Mouse (Mus musculus) hindbrain, embryonic 16.5 days (tissue): ENCODE measurements at regions not wholly inside any gene's neighbourhood (a gene's known extent, or its start where the extent isn't known, plus 50 kb on each side); places are given as distances from the start of the nearest gene placed in this dataset.
A peak's percentile ranks its signal among the peaks of the same experiment; 100 is the strongest.

Experiments
- ATAC-seq: fragments of 200-750 bp; cut with Nextera tagmentation; 2 replicates; pipeline ENCODE4 v1.8.0; 2017; ENCODE audit warnings: moderate TSS enrichment, moderate library complexity
- H3K27ac ChIP-seq: fragments of 300-500 bp; sonication (generic); 2 replicates; pipeline ENCODE4 v1.5.1; 2014; ENCODE audit warnings: low read depth, mild to moderate bottlenecking, control low read depth, low read length, moderate library complexity
- H3K27me3 ChIP-seq: fragments of 300-500 bp; sonication (generic); replicated peaks from 2 replicates; pipeline ENCODE4 v1.6.1; 2014; ENCODE audit warnings: low read length; ENCODE audit not compliant: control insufficient read depth, insufficient read depth
- H3K36me3 ChIP-seq: fragments of 300-500 bp; sonication (generic); 2 replicates; pipeline ENCODE4 v1.6.1; 2014; ENCODE audit warnings: mild to moderate bottlenecking, low read length, moderate library complexity, mixed read lengths; ENCODE audit not compliant: control insufficient read depth, insufficient read depth
- H3K4me1 ChIP-seq: fragments of 300-500 bp; sonication (generic); 2 replicates; pipeline ENCODE4 v1.6.1; 2014; ENCODE audit warnings: low read depth, low read length; ENCODE audit not compliant: control insufficient read depth, insufficient read depth
- H3K4me2 ChIP-seq: fragments of 300-500 bp; sonication (generic); 2 replicates; pipeline ENCODE4 v1.6.1; 2014; ENCODE audit warnings: mild to moderate bottlenecking, low read length, control low read depth, moderate library complexity
- H3K4me3 ChIP-seq: fragments of 300-500 bp; sonication (generic); 2 replicates; pipeline ENCODE4 v1.5.1; 2014; ENCODE audit warnings: mild to moderate bottlenecking, low read length, control low read depth, moderate library complexity
- H3K9ac ChIP-seq: fragments of 300-500 bp; sonication (generic); 2 replicates; pipeline ENCODE4 v1.6.1; 2014; ENCODE audit warnings: low read depth, mild to moderate bottlenecking, control low read depth, low read length, moderate library complexity
- H3K9me3 ChIP-seq: fragments of 300-500 bp; sonication (generic); 2 replicates; pipeline ENCODE4 v1.6.1; 2014; ENCODE audit warnings: mild to moderate bottlenecking, low read length, moderate library complexity; ENCODE audit not compliant: control insufficient read depth
- WGBS: fragments of 180-500 bp; shearing (Covaris S2); extraction: QIAGEN DNeasy Blood & Tissue Kit; methylation state at CpG from one replicate; pipeline ENCODE4 v1.1.7; 2014; 5-methylcytosine and 5-hydroxymethylcytosine counted together

DNA sequence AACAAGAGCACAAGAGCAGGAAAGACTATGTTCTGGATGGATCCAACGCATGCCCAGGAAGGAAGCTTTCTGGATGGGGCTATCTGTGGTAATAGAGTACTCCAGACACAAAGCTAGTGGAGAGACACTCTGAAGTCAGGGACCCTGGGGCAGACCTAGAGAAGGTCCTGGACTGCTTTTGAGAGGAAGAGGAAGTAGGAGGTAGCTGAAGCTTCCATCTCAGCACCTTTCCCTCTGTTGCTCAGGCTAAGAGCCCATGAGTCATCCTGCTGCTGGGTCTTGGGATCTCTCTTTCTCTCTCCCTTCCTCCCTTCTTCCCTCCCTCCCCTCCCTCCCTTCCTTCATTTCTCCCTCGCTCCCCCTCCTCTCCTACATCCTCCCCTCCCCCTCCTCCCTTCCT lies 84.6 kb upstream of the Cpeb4 start:
- Histone ChIP-seq H3K4me2 (no peak overlapping the region), H3K9ac (no peak overlapping the region), H3K9me3 (no peaks in the 10 kb centered on the region; the same call in 1 of the 2 replicates), H3K27me3 (no peaks in the 10 kb centered on the region), H3K4me1 (no peaks in the 10 kb centered on the region), H3K27ac (no peak overlapping the region), H3K4me3 (no peak overlapping the region), H3K36me3 (no peaks in the 10 kb centered on the region)
- 81% methylated on average over 2 of the region's 2 CpGs for WGBS
- ATAC-seq: no peak

DNA sequence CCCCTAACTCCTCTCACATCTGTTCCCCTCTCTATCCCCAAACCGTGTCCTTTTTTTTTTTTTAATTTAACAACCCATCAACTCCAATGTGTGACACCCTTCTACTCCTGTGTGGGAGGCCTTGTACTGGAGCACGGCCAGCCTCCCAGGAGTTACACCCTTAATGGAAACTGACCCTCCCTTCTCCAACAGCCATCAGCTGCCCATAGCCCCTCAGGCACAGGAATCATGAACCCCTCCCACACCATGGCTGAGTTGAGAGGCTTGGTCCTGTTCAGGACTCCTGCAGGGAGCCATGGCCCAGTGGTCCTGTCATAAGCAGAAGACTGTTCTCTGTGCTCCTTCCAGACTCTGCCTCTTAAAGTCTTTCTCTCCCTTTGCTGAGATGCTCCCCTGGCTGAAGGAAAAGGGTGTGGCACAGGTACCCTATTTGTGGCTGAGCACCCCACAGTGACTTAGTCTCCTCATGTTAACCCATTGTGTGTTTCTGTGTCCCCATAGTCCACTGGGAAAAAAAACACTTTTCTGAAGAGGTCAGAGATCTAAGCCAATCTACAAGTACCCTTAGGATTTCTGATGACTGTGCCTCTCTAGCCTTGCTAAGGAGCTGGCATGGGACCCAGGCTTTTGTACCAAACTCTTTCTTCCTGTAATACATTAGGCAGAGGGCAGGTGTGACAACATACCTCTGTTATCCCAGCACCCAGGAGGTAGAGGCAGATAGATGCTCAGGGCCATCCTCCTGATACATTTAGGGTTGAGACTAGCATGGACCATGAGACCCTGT lies 83.9 kb upstream of the Cpeb4 start:
- Histone ChIP-seq H3K36me3 (no peaks in the 10 kb centered on the region), H3K4me2 (no peak overlapping the region), H3K9me3 (no peaks in the 10 kb centered on the region; the same call in 1 of the 2 replicates), H3K27me3 (no peaks in the 10 kb centered on the region), H3K4me1 (no peaks in the 10 kb centered on the region), H3K27ac (no peak overlapping the region), H3K4me3 (no peak overlapping the region), H3K9ac (no peak overlapping the region)
- ATAC-seq: no peak
- WGBS: 62% methylated on average over 2 of the region's 2 CpGs

DNA sequence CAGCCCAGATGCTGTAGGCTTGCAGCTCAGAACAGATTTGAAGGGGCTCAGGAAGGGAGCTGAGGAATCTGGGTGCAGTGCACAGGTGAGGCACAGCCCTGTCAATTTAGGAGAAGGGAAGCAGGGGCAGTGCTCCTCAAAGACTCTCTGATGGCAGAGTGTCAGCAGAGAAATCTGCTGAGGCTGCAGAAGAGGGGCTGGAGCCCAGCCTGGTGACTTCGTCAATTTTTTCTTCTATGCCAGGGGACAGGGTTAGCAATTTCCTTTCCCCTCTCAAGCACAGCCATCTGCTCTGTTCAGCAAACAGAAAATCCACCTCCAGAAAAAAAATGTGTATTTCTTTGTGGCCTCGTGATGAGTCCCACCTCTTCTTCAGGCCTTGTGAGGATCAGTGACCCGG lies 82.0 kb upstream of the Cpeb4 start:
- H3K9ac ChIP-seq: no peak overlapping the region
- H3K27me3 ChIP-seq: no peaks in the 10 kb centered on the region
- no peaks in the 10 kb centered on the region for H3K9me3 ChIP-seq
- no peak overlapping the region for H3K4me2 ChIP-seq
- 69% methylated on average over 3 of the region's 3 CpGs for WGBS
- no peaks in the 10 kb centered on the region for H3K36me3 ChIP-seq
- no peak for ATAC-seq
- H3K4me3 ChIP-seq: no peak overlapping the region
- H3K27ac ChIP-seq: 0 out of 2 replicates have a peak overlapping the region, but pooled peaks have one; percentile 17
- no peaks in the 10 kb centered on the region for H3K4me1 ChIP-seq

DNA sequence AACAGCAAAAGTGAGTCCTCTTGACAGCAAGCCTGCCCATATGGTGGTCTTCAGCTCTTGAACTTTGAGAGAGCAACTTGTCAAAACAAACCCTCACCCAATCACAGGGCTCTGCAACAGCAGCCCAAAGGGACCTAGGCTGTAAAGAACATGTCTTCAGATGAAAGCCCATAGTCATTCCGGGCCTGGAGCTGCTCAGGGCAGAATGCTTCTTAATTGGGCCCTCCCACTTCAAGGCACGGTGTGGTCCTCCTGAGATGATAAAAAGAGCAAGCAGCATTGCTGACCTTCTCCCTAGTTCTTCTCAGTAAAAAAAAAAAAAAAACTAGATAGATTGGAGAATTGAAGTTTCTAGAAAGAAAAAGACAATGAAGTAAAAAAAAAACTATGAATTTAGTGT lies 80.7 kb upstream of the Cpeb4 start:
- Histone ChIP-seq H3K4me1 (peaks cover 2% of the 10 kb centered on the region; the same call in 1 of the 2 replicates), H3K4me2 (no peak overlapping the region), H3K9me3 (no peaks in the 10 kb centered on the region), H3K36me3 (no peaks in the 10 kb centered on the region), H3K27ac (no peak overlapping the region), H3K27me3 (no peaks in the 10 kb centered on the region), H3K9ac (no peak overlapping the region), H3K4me3 (no peak overlapping the region)
- no peak for ATAC-seq
- 78% methylated on average over 2 of the region's 2 CpGs for WGBS

DNA sequence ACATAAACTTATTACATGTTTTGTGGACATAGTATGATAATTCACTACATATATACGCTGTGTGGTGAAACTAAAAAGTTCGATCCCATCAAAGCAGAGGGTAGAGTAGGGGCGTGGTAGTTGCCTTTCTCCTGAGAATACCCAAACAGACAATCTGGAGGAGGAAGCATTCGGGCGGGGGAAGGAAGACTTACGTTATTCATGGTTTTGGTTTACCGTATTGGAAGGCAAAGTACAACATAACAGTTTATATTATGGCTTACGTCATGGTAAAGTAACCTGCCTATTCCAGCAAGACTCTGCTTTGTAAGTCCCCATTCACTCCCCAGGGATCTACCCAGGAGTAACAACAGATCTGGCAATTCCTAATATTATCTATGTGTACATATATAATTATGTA lies 76.9 kb upstream of the Cpeb4 start:
- no peak overlapping the region for H3K9ac ChIP-seq
- H3K27me3 ChIP-seq: no peaks in the 10 kb centered on the region
- H3K9me3 ChIP-seq: no peaks in the 10 kb centered on the region
- 88% methylated on average over 8 of the region's 8 CpGs for WGBS
- H3K4me1 ChIP-seq: peaks cover 4% of the 10 kb centered on the region; the same call in 1 of the 2 replicates
- no peak overlapping the region for H3K4me2 ChIP-seq
- H3K36me3 ChIP-seq: no peaks in the 10 kb centered on the region
- H3K27ac ChIP-seq: no peak overlapping the region
- H3K4me3 ChIP-seq: no peak overlapping the region
- ATAC-seq: no peak

DNA sequence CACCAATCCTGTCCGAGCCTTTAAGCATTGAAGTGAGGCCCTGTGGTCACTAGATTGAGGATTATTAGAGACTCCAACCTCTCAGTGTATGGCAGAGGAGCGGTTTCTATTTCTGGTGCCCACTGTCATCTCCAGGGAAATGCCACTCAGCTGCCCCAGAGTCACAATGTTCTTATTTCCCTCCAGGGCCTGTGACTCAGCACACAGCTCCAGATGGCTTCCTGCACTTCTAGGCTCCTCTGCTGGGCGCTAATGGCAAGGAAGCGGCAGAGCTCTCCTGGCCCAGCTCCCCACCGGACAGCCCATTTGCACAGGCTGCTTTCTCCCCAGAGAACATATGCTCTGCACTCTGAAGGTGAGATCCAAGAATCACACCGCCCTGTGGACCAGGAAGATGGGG lies 75.8 kb upstream of the Cpeb4 start:
- Histone ChIP-seq H3K27me3 (no peaks in the 10 kb centered on the region), H3K9ac (no peak overlapping the region), H3K4me3 (no peak overlapping the region), H3K4me2 (no peak overlapping the region), H3K36me3 (no peaks in the 10 kb centered on the region), H3K4me1 (peaks cover 4% of the 10 kb centered on the region; the same call in 1 of the 2 replicates), H3K27ac (no peak overlapping the region), H3K9me3 (no peaks in the 10 kb centered on the region)
- peak; percentile 24; the same call in 1 of the 2 replicates for ATAC-seq
- WGBS: 49% methylated on average over 6 of the region's 6 CpGs

DNA sequence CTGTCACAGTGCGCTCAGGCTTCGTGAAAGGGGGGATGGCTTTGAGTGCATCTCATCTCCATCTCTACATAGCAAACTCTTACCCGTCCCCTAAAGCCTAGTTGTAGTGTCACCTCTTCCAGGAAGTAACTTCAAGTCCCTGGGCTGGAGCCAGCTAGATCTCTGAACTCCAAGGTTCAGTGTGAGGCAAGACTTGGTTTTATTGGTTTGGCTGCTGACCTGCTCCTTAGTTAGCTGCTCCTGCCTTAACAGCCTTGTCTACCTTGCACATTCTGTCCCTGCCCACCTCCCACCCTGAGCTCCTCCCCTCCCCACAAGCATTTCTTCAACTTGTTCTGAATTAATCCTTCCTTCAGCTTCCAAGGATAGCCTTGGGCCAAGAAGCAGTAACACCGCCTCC lies 70.4 kb upstream of the Cpeb4 start:
- H3K27me3 ChIP-seq: no peaks in the 10 kb centered on the region
- no peak overlapping the region for H3K4me3 ChIP-seq
- H3K27ac ChIP-seq: no peak overlapping the region
- no peak for ATAC-seq
- no peak overlapping the region for H3K9ac ChIP-seq
- no peak overlapping the region for H3K4me2 ChIP-seq
- H3K4me1 ChIP-seq: no peaks in the 10 kb centered on the region
- no peaks in the 10 kb centered on the region for H3K9me3 ChIP-seq
- WGBS: 73% methylated on average over 4 of the region's 4 CpGs
- no peaks in the 10 kb centered on the region for H3K36me3 ChIP-seq

DNA sequence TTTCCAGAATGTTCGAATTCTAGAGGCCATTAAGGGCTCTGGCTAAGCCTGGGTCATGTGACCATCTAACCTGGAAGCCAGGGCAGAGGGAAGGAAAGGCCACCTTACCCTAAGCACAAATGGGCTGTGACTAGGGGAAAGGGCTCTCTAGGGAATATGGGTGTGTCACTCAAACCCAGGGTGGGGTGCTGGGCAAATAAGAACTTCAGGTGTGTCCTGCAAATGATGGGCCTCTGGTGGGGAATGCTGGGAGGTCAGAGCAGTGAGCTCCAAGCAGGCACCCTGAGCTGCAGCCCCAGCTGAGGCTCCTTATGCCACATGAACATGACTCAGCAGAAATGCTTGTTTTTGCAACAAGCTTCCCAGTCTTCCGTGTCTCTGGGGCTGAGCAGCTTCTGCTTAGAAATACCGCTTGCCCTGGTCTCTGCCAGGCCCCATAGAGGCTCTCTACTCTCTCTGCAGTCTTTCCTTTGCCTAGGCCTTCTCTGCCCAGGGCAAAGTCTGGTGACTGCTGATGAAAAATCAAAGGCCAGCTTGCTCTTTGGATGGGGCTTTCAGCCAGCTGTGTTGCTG lies 68.6 kb upstream of the Cpeb4 start:
- Histone ChIP-seq H3K4me2 (no peak overlapping the region), H3K4me3 (no peak overlapping the region), H3K27me3 (no peaks in the 10 kb centered on the region), H3K4me1 (no peaks in the 10 kb centered on the region; the same call in 1 of the 2 replicates), H3K27ac (no peak overlapping the region; the same call in 1 of the 2 replicates), H3K9ac (no peak overlapping the region), H3K36me3 (no peaks in the 10 kb centered on the region), H3K9me3 (no peaks in the 10 kb centered on the region)
- ATAC-seq: no peak
- 55% methylated on average over 3 of the region's 3 CpGs for whole genome bisulfite sequencing

DNA sequence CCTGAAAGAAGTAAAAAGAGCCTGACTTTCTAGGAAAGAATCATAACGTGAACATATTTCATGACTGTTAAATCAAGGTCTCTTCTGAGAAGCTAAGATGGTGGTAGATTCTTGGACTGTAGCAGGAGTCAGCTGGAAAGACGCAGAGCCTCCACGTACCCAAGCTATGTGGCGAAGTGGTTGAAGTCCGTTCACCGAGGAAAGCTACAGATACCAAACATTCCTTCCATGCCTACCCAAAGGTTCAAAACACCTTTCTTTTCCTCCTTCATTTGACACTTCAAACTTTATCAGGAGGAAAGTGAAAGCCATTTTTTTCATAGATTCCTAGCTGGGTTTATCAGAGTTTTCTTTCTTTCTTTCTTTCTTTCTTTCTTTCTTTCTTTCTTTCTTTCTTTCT lies 67.5 kb upstream of the Cpeb4 start:
- WGBS: 97% methylated on average over 6 of the region's 6 CpGs
- H3K4me1 ChIP-seq: no peaks in the 10 kb centered on the region; the same call in 1 of the 2 replicates
- H3K4me3 ChIP-seq: no peak overlapping the region
- no peaks in the 10 kb centered on the region for H3K9me3 ChIP-seq
- no peak for ATAC-seq
- H3K36me3 ChIP-seq: no peaks in the 10 kb centered on the region
- H3K27me3 ChIP-seq: no peaks in the 10 kb centered on the region
- H3K4me2 ChIP-seq: no peak overlapping the region
- no peak overlapping the region for H3K27ac ChIP-seq
- H3K9ac ChIP-seq: no peak overlapping the region
